Mouse (Mus musculus): ENCODE data around the gene Lnx2.
A peak's percentile ranks its signal among the peaks of the same experiment; 100 is the strongest.

The Lnx2 gene

DNA sequence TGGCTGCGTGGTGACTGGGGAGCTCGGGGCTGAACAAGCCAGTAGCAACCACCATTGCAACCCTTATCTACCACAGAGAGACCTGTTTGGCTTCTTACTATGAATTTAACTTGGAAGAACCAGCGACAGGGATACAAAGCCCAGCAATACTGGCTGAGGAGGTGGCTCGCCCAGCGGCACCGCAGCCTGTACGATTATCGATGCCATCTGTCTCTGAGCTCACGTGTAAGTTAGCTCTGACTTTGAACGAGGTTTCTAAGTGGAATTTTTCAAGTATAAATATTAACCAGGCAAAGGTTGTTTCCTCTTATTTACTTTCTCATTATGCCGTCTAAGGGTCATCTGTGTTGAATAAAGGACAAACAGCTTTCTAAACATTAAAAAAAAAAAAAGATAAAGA, 58.9 kb downstream of the Lnx2 start:
- DNase-seq (ENCODE audit: low spot score) = no peak

DNA sequence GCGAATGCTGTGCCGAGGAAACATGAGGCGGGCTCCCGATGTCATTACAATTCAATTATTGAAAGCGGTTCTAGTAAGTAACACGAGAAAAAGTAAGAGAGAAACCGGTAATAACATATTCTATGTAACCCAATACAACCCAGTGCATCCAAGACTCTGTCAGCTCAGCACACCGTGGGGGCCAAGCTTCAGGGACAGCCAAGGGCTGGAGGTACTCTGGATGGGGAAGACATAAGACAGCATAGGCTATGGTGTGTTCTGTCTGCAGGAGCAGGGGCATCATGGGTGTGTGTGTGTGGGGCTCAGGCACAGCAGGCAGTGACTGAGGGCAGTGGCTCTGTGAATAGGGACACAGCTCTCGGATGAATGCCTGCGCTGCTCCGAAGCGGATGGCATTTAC, 59.8 kb downstream of the Lnx2 start:
- no peak for DNase-seq (ENCODE audit: low spot score)

DNA sequence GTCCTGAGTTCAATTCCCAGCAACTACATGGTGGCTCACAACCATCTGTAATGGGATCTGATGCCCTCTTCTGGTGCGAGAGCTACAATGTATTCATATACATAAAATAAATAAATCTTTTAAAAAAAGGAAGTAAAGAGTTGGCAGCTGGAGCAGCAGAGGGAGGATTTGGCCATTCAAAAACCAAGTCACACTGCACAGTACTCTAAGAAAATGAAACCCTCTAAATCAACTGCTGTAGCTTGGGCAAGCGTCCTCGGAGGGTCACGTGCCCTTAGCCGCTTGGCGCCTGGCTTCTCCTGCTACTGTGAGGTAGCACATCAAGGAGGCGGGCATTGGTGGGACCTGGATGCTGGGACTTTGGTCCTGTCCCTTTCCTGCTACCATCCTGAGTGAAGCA, 61.2 kb downstream of the Lnx2 start:
- DNase-seq (ENCODE audit: low spot score) = no peak

DNA sequence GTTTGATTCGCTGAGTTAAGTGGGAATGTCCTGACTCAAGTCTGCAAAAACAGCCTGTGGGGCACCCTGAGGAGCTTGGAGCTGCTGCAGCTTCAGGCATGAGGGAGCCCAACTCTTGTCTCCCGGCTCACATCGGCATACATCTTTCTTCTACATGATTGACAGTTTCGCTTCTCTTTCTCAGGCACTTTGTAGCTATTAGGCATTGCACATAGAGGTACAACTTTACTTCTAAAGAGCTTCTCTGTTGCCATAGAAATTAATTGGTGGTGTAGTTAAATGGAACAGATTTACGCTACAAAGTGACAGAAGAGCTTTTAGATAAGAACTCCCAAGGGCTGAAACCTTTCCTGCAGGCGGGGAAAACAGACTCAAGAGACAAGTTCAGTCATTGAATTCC, 62.5 kb downstream of the Lnx2 start:
- DNase-seq (ENCODE audit: low spot score) = no peak

DNA sequence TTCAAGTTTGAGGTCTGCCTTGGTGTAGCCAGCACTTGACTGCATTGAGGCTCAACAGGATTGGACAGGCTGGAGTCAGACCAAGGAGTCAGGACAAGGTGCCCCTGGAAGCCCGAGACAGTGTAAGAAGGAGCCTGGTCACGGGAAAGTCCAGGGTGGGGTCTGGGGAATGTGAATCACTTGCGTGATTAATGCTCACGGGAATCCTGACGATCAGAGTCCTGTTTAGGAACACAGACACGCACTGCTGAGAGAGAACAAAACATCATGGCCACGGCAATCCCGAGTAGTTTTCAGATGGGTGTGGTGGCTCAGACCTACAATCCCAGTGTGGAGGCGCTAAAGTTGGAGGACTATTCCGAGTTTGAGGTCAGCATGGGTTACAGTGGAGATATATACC, 65.1 kb downstream of the Lnx2 start:
- no peak for DNase-seq (ENCODE audit: low spot score)

DNA sequence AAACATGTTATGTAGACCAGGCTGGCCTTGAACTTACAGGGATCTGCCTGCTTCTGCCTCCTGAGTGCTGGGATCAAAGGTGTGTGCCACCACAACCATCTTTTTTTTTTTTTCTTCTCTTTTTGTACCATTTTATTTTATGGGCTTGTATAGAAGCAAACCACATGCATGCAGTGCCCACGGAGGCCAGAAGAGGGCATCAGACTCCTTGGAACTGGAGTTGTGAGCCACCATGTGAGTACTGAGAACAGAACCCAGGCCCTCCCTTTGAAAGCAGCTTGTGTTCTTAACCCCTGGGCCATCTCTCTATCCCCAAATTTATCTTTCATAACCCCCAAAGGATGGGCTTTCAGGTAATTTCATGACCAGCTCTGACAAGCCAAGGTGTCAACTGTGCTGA, 73.1 kb downstream of the Lnx2 start:
- DNase-seq (ENCODE audit: low spot score) = no peak

DNA sequence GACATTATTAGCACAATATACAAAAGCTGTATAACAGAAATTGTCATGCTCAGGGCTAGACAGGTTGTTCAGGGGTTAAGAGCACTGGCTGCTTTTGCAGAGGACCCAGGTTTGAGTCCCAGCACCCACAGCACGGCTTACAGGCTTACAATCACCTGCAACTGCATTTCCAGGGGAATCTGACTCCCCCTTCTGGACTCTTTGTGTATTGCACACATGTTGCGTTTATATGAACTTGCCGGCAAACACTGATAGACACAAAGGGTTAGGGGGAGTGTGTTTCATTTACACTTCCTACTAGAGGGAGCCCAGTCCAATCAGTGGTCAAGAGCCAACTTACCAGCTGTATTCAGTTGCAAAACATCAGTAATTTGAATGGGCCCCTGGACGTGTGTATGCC, 75.1 kb downstream of the Lnx2 start:
- DNase-seq (ENCODE audit: low spot score) = no peak

DNA sequence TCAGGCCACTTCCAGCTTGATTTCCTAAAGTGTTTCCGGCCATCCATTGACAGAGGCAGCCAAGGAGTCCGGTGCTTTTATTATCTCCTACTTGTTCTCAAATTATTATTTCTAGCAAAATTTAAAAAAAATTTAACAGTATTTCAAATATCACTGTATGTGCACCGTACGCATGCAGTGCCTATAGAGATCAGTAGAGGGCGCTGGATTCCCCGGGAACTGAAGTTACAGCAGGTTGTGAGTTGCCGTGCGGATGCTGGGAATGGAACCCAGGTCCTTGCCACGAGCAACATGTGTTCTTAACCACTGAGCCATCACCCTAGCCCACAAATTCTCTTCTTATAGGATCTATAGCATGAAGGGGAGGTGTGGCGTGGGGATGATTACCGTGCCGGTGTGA, 77.6 kb downstream of the Lnx2 start:
- no peak for DNase-seq (ENCODE audit: low spot score)

DNA sequence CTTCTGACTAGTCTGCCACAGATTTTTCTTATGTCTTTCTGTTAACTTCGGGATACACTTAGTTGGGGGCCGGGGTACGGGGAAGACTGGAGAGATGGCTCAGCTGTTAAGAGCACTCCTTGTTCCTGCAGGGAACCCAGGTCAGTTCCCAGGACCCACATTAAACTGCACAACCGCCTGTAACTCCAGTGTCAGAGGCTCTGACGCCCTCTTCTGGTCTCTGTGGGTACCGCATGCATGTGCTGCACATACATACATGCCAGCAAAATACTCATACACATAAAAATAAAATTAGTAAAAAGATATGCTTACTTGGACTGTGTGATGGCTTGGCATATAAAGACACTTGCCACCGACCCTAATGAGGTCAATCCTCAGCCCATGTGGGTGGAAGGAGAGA, 79.6 kb downstream of the Lnx2 start:
- DNase-seq (ENCODE audit: low spot score) = no peak

DNA sequence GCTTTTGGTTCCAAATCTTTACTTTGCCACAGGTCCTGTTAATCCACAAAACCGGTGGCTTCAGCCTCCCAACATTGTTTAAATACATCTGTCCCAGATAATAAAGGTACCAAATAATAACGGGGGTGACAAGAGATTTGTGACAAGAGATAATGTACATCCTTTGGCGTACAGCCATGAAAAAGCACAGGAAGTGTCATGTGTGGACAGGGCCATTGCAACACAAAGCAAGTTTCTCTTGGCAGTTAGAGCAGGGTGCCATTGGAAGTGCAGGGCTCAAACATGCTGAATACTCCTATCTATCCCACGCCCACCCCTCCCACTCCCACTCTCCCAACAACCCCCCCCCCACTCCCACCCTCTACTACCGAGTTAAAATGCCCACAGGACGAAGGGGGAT, 81.4 kb downstream of the Lnx2 start:
- no peak for DNase-seq (ENCODE audit: low spot score)

DNA sequence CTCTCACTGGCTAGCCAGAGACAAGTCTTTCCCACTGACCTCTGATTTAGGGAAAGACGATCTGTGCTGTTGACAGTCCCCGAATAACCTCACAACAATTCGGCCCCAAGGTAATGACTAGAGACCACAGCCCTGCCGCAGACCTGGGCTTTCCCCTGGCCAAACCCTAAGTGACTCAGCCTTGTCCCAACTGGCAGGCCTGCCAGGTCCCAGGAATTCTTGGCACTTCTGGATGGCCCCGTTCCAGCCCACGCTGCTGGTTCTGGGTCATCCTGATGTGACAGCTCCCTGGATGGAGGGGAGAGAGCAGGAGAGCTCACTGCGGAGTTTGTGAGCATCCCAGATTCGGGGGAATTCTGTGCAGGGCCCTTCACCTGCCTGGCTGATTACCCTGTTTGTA, 82.9 kb downstream of the Lnx2 start:
- no peak for DNase-seq (ENCODE audit: low spot score)

DNA sequence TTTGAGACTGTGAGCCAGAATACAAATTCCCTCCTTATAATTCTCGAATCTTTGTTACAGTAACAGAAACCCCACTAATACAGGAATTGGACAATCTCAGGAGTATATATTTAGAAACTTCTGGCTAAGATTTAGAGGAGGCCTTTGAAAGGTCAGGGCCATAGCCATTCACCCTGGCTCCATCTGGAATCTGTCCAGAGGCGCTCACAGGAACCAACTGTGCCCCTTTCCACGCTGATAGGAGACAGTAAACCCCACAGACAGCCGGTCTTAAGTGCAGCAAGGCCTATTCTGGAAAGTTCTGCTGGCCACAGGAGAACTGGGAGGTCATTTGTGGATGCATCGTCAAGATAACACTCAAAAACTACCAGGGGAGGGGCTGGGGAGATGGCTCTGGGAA, 87.3 kb downstream of the Lnx2 start:
- DNase-seq (ENCODE audit: low spot score) = no peak

DNA sequence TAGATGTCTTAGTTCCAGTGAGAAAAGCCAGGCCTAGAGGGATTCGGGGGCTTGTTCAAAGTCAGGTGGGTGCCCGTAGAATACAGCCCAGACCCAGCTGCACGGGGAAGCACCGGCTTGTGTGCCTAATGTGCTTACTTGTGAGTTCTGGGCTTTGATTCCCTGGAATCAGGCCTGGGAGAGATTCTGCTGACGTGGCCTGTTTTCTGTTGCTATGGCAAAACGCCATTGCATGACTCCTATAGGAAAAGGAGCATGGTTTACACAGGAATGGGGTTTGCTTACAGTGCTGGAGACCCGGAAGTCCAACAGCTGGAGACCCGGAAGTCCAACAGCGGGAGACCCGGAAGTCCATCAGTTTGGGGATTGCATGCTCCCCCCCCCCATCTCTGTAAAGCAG, 88.8 kb downstream of the Lnx2 start:
- no peak for DNase-seq (ENCODE audit: low spot score)

DNA sequence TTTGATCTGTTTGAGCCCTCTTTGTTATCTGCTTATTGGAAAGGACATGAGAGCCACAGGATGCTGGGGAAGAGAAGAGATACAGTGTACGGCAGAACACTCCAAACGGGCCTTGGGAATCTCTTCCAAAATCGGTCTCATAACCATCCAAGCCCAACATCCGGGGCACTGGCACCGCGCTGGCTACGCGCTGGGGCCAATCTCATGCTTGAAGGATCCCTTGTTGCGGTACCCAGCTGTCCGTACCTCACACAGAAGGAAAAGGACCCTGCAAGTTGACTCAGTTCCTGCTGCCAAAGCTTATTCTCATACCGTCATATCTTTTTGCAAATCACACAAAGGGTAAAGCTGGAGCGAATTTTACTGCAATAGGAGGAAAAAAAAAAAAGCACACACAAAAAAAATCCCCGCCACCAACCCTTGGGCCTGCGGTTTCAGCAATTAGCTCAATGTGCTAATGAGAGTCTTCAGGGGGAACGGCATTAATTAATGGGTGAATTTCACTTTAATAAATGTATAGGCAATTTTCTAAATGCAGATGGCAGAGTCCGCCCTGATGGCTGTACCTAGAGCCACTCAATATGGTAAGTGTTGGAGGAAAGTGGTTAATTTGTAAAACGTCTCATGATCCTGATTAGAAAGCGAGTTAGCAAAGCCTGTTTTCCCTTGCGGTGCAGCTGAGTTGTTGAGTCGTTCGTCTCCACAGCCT, 90.5 kb downstream of the Lnx2 start:
- no peak for DNase-seq (ENCODE audit: low spot score)

DNA sequence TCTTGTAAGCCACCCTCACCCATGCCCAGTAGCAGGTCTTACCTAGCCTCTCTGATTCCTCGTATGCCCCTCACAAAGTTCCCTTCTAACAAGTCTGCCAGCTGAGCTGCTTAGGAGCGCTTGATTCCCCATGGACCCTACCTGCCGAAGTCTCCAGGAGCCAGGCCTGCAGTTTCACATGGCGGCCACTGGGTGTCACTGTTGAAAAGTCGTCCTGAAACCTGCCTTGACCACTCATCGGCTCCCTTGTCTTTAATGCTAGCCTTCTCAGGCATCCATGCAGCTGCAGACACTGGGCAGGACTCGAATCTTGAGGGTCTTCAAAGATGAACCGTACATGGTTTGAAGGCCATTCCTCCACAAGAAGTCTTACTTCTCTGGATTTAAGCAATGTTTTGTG, 93.2 kb downstream of the Lnx2 start:
- DNase-seq (ENCODE audit: low spot score) = peak; percentile 64

DNA sequence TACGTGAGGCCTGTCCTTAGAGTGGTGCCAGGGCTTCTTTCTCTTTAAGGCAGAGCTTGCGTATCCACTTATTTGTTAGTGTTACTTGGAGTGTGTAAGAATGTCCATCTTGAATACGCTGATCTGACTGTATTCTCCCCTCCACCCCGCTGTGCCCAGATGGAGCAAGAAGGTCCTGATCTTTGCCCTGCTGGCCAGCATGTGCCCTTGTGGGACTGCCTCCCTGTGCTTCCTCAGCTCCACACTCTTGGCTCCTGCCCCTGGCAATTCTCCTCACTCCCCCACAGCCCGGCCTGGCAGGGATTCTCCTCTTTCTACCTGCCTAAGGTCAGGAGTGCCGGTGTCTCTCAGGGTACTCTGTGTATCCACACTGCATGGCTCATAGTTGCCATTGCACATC, 95.0 kb downstream of the Lnx2 start:
- no peak for DNase-seq (ENCODE audit: low spot score)

DNA sequence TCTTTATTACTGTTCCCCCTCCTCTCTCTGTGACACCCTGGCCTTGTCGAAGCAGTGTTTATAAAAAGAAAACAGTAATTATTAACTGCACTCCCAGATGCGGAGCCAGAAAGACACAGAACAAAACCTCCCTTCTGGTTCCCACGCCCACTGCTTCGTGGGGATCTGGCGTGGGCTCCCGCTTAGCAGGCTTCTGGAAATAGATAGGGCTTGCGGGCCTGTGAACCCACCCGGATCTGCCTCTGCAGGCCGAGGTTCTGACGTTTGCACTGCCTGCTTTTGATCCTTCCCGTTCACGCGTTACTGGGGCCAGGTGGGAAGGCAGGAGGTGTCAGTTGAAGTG, 101.6 kb downstream of the Lnx2 start:
- DNase-seq (ENCODE audit: low spot score) = no peak

DNA sequence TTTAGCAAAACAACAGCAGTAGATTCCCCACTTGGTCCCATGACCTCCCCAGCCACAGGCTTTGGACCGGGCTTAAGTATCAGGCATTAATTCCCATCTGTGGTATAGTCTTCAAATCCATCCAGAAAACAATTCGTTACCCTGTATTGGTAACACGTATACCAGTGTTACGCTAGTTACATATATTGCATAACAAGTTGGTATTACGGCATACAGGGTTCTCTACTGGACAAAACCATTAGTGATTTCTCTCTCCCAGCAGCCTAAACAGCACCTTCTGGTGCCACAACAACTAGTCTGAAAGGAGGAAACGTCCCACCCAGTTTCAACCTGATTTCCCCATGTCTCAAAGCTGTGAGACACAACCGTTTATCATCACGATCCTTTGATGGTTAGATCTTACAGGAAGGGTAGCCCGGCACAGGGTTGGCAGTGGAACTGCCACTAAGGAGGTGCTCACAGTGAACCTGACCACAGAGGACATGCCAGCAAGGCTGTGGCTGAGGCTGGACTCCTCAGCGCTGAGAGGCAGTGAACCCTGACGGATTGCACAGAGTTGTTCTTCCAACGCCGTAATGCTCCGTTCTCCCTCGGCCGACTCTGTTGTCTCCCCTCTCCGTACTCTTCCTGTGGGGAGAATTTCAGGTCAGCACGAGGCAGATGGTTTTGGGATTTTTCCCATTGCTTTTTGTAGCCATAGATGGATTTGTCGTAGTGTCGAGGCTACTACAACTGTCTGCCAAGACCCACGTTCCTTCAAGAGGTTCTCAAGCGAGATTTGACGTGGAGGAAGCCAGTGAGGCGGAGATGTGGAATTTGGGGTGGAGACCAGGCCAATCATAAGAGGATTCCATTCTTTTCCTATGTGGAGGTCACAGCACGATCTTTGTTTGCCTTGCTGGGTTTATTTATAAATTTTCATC, 102.3 kb downstream of the Lnx2 start:
- no peak for DNase-seq (ENCODE audit: low spot score)

DNA sequence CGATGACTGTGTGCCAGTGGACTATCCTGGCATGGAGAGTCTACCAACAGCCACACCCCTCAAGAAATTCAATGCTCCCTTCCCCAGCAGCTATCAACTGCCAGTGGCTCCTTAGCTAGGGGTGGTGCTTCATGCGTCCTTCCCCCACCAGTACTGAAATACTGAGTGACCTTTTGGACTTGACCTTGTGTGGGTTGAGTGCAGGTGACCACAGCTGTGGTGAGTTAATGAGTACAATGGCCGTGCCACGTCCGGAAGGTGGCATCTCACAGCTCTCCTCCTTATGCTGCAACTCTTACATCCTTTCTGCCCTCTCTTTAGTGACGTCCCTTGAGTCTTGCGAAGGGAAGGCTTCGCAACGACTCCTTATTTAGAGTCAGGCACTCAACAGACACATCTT, 103.0 kb downstream of the Lnx2 start:
- DNase-seq (ENCODE audit: low spot score) = no peak

DNA sequence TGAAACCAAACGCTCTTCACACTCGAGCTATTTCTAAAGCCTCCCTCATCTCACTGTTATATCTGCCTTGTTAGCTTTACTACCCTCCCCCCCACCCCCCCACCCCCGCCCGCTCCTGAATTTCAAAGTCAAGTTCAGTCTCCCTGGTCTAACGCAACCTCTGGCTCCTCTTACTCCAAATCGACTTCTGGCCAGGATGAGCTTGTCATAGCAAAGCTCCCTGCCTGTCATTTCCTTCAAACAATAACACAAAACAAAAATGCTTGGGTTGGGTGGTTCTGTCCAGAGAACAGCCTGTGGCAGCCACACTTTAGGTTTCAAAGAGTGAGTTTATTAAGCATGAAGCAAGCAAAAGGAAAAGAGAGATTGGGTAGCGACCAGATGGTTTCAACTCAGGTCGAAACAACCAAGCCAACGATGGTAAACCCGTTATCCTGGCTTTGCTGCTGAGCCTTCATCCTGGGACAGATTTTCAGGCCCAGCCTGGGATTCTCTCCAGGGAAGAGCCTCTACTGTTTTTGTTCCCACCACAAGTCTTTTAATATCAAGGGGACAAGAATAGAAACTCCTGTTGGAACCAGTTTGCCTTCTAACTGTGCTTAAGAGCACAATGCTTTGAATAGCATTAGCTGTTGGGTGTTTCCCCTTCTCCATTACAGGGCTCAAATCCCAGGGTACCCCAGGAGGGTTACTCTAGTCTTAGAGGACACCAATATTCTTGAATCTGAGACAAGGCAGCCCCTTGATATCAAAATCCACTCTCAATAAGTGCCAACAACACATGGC, 104.4 kb downstream of the Lnx2 start:
- no peak for DNase-seq (ENCODE audit: low spot score)

DNA sequence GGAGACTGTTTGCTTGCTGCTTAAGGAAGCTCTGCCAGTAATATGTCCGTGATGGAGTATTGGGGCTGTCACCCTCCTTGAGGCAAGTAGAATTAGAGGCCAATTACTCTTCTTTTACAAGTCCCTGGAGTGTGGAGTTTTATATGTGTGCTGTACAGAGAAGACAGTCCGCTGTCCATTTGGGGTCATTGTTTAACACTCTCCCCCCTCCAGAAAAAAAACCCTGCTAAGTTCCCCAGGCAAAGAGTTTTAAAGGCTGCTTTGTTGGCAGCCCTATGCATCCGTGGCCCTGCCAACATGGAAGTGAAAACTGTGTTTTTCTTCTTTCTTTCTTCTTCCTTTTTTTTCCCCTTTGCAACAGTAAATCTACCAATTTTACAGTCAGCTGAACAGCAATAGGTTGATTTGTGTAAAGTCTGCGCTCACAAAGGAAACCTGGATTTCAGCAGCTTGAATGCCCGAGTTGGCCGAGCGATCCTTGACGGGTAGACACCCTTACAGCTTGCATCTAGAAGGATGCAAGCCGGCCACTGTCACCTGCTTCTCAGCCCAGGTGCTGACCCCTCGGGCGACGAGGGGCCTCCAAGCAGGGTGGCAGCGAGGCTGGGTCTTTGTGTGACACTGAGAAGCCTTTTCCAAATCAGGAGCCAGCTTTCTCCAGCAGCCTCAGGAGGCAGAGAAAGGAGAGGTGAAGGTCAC, 107.5 kb downstream of the Lnx2 start:
- no peak for DNase-seq (ENCODE audit: low spot score)
